Mouse (Mus musculus) MN1 (cell line): ENCODE measurements around the gene Slc47a1.
"Not testable (repeated sequence)": the region's sequence is repeated elsewhere in the genome, so short reads cannot be mapped to it uniquely, and the experiment has no call there.

ENCODE experiments used
- DNase-seq: peaks from one replicate; pipeline ENCODE4 v3.0.0-alpha.2; 2016; ENCODE audit warnings: low spot score

Slc47a1 gene

DNA sequence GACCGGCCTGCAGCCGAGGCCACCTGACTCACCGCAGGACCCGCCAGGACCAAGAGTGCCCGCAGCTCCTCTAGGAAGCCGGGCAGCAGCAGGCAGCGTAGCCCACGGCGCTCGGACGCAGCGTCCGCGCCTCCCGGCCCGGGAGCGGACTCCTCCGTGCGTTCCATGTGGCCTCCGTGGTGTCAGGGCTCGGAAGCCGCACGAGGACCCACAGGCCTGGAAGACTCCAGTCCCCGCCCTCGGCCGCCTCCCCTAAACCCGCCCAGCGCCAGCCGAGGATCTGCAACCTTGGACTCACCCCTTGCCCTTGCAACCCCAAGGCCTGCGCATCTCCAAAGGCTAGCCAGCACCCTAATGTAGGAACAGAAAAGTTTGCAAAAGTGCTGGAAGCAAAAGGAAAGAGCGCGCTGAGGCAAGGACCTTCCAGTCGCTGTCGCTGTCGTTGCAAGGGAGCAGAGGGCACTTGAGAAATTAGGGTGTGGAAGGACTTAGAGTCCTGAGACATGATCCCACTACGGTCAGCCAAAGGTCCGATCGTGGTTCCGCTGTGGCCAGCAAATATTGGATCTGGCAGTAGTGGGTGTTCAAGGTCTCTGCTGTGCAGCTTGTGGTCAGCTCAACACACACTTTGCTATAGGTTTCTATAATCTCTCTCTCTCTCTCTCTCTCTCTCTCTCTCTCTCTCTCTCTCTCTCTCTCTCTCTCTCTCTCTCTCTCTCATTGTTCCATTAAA is at the start of gene Slc47a1:
Slc47a1 (minus strand) TSS at position 465 of the 733 bp plus-strand sequence.
- DNase-seq: no peak

DNA sequence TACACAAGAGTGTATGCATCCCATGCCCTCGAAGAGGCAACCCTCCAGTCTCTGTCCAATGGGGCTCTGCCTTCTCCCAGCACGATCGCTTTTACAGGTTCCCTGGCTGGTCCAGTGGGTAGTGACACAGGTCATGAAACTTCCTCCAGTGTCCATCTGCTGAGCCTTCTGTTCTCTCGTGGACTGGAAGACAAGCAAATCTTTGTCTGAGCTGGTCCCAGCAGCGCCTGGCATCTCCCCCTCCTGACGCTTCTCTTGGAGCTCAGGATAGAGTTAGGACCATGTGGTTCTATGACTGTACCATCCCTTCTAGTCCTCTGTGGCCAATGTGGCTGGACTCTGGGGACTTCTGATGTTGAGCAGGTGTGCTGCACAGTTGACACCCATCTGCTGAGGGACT is 41.1 kb upstream of the Slc47a1 start:
- DNase-seq: no peak

DNA sequence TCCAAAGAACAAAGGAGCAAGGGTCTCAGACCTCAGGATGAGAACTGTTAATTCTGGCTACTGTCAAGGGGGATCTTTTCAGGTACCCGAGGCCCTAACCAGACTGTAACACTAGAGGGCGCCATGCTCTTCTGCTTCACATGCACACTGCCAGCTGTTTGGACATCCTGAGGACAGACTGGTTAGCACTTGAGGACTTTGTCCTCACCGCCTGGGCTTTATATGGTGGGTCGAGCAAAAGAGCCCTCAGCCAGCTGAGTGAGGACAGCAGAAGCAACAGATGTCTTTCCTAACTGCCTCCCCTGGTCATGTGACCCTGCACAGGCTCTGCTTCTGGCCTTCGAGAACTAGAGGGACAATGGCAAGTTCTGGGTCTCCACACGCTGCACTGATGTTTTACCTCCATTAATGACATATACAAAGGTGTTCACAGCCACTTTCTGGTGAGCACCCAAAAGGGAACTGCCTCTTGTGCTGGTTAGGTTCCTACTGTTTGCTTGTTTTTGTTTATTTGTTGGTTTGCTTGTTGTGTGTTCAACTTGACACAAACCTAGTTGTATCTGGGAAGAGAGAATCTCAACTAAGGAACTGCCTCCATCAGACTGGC is 39.9 kb upstream of the Slc47a1 start:
- DNase-seq: peak; percentile 74

DNA sequence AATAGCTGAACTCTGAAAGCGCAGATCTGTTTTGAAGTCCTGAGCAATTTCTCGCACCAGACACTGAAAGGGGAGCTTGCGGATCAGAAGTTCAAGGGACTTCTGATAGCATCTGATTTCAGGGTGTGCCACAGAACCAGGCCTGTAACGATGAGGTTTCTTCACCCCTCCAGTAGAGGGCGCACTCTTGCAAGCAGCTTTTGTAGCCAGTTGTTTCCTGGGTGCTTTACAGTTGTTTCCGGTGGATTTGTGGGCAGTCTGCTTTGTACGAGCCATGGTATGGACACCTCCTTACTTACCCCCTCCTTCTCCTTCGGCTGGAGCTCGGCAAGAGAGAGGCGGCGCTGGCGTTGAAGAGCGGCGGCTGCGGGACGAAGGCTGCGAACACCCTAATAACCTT is 38.4 kb upstream of the Slc47a1 start:
- DNase-seq: not testable (repeated sequence)

DNA sequence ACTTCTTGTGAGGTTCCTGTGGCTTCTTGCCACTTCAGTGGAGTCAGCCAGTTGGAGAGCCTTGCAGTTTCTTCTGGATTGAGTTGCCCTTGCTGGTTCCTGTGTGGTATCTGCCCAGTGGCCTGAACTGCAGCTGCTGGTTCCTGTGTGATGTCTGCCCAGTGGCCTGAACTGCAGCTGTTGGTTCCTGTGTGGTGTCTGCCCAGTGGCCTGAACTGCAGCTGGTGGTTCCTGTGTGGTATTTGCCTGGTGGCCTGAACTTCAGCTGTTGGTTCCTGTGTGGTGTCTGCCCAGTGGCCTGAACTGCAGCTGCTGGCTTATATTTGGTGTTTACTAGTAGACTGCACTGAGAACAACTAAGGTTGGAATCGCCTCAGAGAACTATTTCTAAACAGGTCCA is 37.3 kb upstream of the Slc47a1 start:
- no peak for DNase-seq

DNA sequence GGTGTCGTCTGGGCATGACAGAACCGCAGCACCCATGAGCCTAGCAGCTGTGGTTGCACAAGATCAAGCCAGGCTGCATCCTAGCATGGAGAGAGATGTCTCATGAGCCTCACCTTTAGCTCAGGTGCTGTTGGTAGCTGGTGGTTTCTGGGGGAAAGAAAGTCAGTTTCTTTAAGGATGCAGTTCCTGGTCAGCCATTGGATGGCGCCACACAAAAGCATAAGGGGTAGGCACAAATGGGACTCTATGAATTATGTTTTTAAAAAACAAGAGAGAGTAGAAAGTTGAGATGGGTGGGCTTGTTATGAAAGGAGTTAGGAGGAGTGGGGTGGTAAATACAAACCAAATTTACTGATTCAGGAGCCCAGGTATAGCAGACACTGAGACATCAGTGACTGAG is 36.4 kb upstream of the Slc47a1 start:
- no peak for DNase-seq

DNA sequence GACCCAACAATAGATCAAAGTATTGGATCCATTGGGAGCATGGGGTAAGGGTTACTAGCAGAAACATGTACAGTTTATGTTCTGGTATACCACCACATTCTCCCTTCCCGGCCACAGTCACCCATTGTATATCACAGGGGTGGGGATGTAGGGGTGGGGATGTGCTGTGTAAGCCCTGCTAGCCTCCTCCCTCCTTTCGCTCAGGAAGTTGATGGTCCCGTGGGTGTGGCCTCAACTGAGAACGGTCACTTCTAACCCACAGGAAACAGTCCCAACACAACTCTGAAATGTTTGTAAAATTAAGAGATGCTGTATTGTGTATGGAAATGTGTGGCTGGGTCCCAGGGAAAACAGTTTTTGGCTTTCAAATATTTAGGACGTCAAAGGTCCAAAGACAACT is 35.3 kb upstream of the Slc47a1 start:
- DNase-seq: no peak

DNA sequence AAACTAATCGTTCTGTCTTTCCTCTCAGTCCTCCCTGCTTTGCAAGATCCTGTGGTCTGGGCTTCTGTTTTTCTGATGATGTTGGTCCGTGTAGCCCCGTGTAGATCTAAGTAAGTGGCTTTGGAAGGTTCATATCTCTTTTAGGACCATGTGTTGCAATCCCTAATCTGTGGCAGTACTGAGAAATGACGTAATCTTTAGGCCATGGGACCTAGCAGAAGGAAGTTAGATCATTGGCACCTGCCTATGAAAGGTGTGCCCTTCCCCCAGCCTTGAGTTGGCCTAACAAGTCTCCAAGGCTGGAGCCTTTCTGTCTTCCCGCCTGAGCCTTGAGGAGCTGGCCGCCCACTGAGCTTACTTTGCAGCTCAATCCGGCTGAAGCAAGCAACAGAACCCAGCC is 33.7 kb upstream of the Slc47a1 start:
- no peak for DNase-seq

DNA sequence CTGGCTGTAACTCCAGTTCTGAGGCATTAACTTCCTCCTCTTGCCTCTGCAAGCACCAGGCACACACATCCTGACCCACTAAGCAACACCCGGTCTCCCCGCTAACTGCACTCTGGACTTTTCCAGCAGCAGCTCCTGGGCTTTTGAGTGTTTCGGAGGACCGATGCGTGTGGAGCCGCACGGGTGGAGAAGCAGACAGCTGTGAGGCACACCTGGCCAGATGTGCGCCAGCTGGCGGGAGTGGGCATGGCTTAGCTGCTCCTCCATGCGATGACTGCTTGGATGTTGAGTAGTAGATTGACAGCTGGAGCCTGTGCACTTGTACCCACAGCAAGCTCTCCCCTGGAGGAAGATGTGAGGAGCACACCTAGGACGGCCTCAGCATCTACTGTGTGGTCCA is 33.1 kb upstream of the Slc47a1 start:
- DNase-seq: no peak

DNA sequence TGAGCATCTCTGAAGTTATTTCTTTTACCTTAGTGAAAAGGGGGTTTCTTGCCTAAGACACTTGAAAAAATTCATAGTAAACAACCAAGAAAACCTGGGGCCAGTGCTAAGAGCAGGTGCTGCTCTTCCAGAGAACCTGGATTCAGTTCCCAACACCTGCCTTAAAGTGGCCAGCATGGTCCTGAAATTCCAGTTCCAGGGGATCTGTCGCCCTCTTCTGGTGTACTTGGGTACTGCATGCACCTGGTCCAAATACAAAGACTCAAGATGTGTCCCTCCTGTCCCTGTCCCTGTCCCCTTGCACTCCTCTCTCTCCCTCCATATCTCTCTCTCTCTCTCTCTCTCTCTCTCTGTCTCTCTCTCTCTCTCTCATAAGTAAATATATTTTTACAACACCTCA is 32.0 kb upstream of the Slc47a1 start:
- peak; percentile 78 for DNase-seq

DNA sequence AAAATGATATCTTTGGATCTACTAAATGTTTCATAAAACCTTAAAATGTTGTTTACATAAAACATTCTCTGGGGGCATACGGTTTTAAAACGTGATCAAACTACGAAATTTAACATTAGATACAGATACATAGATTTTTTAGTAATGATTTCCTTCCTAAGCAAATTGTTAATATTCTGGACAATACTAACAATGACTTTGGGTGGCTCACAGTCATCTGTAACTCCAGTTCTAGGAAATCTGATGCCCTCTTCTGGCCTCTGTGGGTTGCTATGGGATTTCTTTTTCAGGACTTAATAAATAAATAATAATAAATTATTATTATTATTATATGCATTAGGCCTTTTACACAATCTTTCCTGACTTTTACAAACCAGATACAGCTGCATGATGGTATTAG is 30.9 kb upstream of the Slc47a1 start:
- DNase-seq: peak; percentile 55

DNA sequence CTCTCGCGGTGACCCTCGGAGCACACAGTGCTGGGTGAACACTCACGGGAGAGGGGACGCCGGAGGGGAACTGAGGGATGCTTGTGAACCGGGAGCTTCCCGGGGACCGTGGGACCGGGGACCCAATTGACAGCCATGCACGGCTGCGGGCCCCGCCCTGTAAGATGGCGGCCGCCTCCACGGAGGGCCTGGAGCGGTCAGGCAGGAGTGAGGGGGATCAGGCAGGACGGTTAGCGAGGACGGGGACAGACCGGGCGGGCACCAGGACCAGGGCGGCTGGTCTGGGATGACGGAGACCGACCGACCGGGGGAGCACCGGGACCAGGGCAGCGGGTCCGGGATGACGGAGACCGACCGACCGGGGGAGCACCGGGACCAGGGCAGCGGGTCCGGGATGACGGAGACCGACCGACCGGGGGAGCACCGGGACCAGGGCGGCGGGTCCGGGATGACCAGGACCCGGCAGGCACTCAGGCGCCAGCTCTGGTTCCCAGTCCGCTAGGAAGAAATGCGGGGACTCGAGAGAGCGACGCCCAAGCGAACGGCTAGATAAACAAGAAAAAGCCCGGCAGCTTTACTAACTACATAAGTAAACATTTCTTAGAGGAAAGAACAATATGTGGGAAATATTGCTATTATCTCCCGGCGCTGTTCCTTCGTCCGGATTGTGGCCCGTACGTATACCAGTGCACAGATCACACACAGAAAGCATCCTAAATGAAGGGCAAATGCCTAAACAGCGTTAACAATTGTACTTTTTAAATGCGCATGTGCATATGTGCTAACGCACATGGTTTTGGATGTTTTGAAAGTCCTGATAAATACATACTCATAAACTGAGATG is 30.3 kb upstream of the Slc47a1 start:
- DNase-seq: peak; percentile 77

DNA sequence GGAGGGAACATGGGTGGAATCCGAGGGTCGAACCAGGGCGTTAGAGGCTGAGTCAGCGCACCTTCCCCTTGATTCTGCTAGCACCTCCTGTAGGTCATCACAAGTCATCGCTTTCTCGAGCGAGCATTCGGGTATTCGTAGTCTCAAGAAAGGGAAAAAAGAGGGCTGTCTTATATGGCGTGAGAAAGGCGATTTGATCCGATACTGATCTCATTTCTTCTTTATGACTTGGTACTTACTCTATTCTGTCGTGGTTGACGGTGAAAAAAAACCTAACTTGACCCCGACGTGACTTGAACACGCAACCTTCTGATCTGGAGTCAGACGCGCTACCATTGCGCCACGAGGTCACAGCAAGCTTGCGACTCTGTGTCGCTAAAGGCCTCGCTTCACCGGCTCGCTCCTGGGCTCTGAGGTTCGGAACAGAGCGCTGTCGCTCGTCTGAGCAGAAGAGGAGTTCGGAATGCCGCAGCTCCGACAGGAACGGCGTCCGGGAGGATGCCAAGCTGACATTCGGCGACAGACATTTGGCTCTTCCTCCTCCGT is 29.6 kb upstream of the Slc47a1 start:
- DNase-seq: peak; percentile 92

DNA sequence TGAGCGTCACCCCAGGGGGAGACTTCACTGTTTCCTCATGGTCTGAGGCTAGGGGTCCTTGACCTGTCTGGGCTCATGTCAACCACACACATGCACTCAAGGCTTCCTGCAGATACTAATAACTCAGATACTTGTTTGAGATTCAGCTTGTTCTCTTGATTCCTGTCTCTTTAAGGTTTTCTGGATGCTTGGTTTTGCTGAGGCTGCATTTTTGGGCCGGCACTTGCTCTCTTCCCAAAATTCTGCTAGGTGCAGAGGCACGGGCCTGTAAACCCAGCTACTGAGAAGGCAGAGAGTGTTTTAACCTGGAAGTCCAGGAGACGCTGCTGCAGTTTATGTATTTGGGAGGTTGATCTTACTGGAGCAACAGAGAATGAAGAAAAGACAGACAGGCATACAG is 23.6 kb upstream of the Slc47a1 start:
- no peak for DNase-seq

DNA sequence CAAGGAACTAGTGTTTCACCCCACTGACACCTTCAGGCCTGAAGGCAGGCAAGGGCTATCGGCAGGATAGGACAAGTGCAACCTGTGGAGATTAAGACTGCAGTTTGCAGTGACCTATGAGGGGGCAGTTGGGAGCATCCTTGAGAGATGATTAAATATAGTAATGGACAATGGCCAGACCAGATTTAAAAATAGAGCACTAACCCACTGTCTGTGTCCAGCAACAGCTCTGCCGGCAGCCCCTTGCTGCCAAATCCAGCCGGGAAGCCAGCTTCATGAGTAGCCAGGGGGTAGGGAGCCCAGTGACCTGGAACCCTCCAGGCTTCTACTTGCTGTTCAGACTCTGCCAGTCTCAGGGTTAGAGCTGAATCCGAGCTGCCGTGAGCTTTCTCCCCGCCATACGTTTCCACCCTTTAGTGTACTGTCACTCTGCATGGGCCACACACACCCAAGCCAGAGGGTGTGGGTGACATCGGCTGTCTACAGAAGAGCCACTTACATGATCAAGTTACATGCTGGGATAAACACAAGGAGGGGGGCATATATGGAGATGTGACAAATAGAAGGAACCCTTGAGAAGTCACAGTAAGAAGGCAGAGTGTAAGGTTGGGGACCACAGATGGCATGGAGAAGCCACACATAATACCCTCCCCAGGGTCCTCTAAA is 22.7 kb upstream of the Slc47a1 start:
- no peak for DNase-seq

DNA sequence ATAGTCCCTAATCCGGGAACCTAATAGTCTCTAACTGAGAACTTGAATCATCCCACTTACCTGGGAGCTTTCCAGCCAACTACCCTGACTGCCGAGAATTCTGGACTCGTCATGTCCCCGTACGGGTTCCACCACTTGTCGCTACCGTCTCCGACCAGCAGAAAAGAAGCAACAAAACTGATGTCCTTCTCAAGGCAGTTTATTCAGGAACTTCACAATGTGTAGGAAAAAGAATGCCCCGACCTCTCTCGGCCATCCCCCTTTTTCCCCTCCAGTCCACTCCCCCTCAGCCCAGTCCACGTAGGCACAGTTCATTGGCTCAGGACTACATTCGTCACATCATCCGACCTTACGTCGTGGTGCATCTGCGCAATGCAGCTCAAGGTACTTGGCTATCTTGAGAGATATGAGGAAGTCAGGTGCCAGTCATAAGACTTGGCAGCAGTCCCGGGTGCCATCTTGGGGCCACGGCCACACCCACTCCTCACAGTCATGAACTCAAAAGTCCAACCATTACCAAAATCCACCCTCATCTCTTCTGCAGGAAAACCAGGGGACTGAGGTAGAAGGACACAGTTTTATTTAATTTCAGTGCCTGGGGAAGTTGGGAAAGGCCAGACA is 19.4 kb upstream of the Slc47a1 start:
- DNase-seq: not testable (repeated sequence)

DNA sequence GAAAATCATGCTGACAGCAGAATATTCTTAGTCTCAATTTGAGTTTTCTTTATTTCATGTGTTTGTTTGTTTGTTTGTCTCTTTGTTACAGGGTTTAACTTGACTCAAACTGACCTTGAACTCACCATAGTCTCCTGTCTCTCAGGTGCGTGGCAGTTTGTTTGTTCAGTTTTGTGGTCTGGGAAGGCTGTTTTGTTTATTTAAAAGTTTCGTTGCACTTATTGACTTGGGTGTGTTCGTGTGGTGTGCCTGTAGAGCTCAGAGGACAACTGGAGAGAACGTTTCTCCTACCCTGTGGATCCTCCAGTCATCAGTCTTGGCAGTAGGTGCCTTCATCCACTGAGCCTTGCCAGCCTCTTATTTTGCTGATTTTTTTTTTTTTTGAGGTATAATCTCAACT is 10.8 kb upstream of the Slc47a1 start:
- no peak for DNase-seq

DNA sequence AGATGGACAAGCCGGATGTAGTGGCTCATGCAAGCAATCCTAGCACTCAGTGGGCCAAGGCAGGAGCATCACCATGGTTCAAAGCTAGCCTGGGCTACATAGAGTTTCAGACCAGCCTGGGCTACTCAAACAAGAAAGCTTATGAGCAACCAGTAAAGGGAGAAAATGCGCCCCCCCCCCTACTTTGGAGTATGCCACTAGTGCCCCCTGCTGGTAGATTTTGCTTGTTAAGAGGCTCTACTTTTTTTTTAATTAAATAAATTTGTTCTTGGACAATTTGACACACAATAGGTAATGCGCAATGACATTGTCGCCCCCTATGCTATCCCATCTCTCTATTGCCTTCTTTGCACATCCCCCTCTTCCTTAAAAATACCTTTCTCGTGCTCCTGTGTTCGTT is 9.9 kb upstream of the Slc47a1 start:
- DNase-seq: peak; percentile 44

DNA sequence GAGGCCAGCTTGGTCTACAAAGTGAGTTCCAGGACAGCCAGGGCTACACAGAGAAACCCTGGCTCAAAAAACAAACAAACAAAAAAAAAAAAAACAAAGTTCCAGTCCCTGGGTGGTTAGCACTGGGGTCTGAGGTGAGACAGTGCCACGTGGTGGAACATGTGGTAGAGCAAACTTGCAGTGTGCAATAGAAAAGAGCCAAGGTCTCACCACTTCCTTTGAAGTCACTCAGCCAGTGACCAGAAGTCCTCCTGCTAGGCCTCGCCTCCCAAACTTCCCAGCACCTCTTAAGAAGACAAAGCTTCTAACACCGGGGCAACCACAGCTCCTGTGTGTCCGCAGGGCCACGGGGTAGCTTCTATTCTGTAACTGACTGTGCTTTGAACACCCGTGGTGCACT is 9.1 kb upstream of the Slc47a1 start:
- DNase-seq: no peak

DNA sequence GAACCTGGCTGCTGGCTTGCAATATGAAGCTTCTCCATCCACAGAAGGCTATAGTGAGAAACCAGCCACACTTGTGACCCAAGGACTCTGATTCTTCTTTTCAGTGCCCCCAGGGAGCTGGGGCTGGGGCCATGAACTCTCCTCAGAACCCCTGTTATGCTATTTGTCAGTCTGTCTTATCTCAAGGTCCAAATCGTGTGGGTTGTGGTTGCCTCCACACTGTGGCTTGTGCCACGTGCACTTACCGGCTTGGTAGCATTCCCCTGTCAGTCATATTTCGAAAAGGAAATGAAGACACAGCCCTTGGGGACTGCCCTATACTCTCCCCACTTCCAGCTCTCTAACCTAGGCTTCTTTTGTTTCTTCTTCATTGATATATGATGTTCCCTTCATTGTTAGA is 7.6 kb upstream of the Slc47a1 start:
- no peak for DNase-seq

DNA sequence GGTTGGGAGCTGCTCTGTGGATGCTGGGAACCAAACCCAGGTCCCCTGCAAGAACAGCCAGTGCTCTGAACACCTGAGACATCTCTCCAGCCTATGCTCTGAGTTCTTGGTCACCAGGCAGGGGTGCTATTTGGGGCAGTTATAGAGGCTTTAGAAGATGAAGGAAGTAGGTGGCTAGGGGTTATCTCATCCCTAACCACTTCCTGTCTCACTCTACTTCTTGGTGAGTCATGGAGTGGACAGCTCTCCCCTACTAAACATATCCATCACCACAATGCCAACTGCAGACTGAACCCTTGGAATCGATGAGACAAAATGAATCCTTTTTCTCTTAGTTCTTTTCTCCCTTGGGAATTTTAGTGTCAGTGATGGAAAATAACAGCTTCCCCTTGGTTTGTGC is 3.1 kb upstream of the Slc47a1 start:
- DNase-seq: no peak

DNA sequence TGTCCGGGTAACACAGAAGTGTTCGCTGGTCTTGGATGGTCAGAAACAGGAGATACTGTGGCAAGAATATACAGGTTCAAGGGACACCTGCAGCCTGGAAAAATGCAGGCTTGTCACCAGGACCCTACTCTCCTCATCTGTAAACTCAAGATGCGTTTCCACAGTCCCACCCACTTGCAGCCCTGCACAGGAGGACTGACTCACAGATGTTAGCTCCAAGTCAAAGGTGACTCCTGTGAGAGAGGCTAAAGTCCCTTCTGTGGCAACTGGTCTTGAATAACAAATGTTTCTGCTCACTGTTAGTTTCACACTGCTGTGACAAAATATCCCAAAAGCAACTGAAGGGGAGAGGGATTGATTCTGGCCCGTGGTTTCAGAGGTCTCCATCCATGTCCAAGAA is 506 bp upstream of the Slc47a1 start:
- no peak for DNase-seq
